Mouse (Mus musculus) intestine, embryonic 15.5 days (tissue): ENCODE measurements around the gene Rps6ka4. TPM values are rescaled to one million over a fixed set of nuclear protein-coding genes. Genes with fewer than 3 reads are reported as not detected.

ENCODE experiments used
- ATAC-seq: fragments of 200-750 bp; cut with Nextera tagmentation; 2 replicates; pipeline ENCODE4 v1.8.0; 2017; ENCODE audit warnings: moderate TSS enrichment, moderate library complexity
- H3K27ac ChIP-seq: fragments of 300-500 bp; sonication (generic); 2 replicates; pipeline ENCODE4 v1.5.1; 2015; ENCODE audit warnings: mild to moderate bottlenecking, inconsistent platforms
- H3K27me3 ChIP-seq: fragments of 300-500 bp; sonication (generic); replicated peaks from 2 replicates; pipeline ENCODE4 v1.6.1; 2015; ENCODE audit warnings: inconsistent platforms
- H3K36me3 ChIP-seq: fragments of 300-500 bp; sonication (generic); 2 replicates; pipeline ENCODE4 v1.6.1; 2015; ENCODE audit warnings: inconsistent platforms
- H3K4me1 ChIP-seq: fragments of 300-500 bp; sonication (generic); replicated peaks from 2 replicates; pipeline ENCODE4 v1.6.1; 2015; ENCODE audit warnings: inconsistent platforms
- H3K4me2 ChIP-seq: fragments of 300-500 bp; sonication (generic); replicated peaks from 2 replicates; pipeline ENCODE4 v1.6.1; 2015; ENCODE audit warnings: mild to moderate bottlenecking, inconsistent platforms
- H3K4me3 ChIP-seq: fragments of 300-500 bp; sonication (generic); replicated peaks from 2 replicates; pipeline ENCODE4 v1.5.1; 2015; ENCODE audit warnings: inconsistent platforms
- H3K9ac ChIP-seq: fragments of 300-500 bp; sonication (generic); 2 replicates; pipeline ENCODE4 v1.6.1; 2015; ENCODE audit warnings: inconsistent platforms
- H3K9me3 ChIP-seq: fragments of 300-500 bp; sonication (generic); 2 replicates; pipeline ENCODE4 v1.6.1; 2016; ENCODE audit warnings: inconsistent platforms
- WGBS: fragments of 180-500 bp; shearing (Covaris S2); methylation state at CpG from one replicate; pipeline ENCODE4 v1.1.7; 2015; 5-methylcytosine and 5-hydroxymethylcytosine counted together
- polyA plus RNA-seq: library from polyadenylated mRNA; unstranded; fragments of >200 nt; fragmentation: Nextera tagmentation; extraction: Ambion mirVana; gene quantifications from 2 replicates; pipeline ENCODE4 v1.2.1, GENCODE M21; 2015

The Rps6ka4 gene
- polyA plus RNA-seq, 1 experiment from 2014 or later = 20.8 TPM

- no peaks in the 10 kb centered on the region for H3K36me3 ChIP-seq
- no peak overlapping the region for H3K4me2 ChIP-seq
- H3K9ac ChIP-seq = no peak overlapping the region
- H3K4me1 ChIP-seq = no peaks in the 10 kb centered on the region
- no peaks in the 10 kb centered on the region for H3K27me3 ChIP-seq
- no peak for ATAC-seq
- H3K4me3 ChIP-seq = no peak overlapping the region
- H3K9me3 ChIP-seq = no peaks in the 10 kb centered on the region
- no peak overlapping the region for H3K27ac ChIP-seq
- 82% methylated on average over 13 of the region's 13 CpGs for WGBS
These were observed 19.8 kb downstream of the Rps6ka4 start for GRCm38 (mm10) chr19:6820538-6821195.

- Histone ChIP-seq H3K36me3 (no peaks in the 10 kb centered on the region), H3K27me3 (no peaks in the 10 kb centered on the region), H3K9me3 (no peaks in the 10 kb centered on the region), H3K27ac (no peak overlapping the region), H3K4me2 (no peak overlapping the region), H3K4me3 (no peak overlapping the region), H3K4me1 (no peaks in the 10 kb centered on the region), H3K9ac (no peak overlapping the region)
- WGBS = 46% methylated on average over 10 of the region's 10 CpGs
- ATAC-seq = peak; percentile 25; the same call in 1 of the 2 replicates
These were observed 21.2 kb downstream of the Rps6ka4 start for GRCm38 (mm10) chr19:6819143-6819827.

- no peak overlapping the region for H3K4me3 ChIP-seq
- no peak overlapping the region for H3K4me2 ChIP-seq
- H3K9me3 ChIP-seq = no peaks in the 10 kb centered on the region
- H3K4me1 ChIP-seq = no peaks in the 10 kb centered on the region
- no peak overlapping the region for H3K9ac ChIP-seq
- H3K27ac ChIP-seq = no peak overlapping the region
- 72% methylated on average over 3 of the region's 3 CpGs for WGBS
- no peak for ATAC-seq
- H3K36me3 ChIP-seq = no peaks in the 10 kb centered on the region
- no peaks in the 10 kb centered on the region for H3K27me3 ChIP-seq
These were observed 25.5 kb downstream of the Rps6ka4 start for GRCm38 (mm10) chr19:6814958-6815357.

- no peaks in the 10 kb centered on the region for H3K36me3 ChIP-seq
- H3K4me3 ChIP-seq = no peak overlapping the region
- no peak overlapping the region for H3K27ac ChIP-seq
- H3K27me3 ChIP-seq = no peaks in the 10 kb centered on the region
- WGBS = 37% methylated on average over 4 of the region's 4 CpGs
- H3K9me3 ChIP-seq = no peaks in the 10 kb centered on the region
- no peaks in the 10 kb centered on the region for H3K4me1 ChIP-seq
- H3K4me2 ChIP-seq = no peak overlapping the region
- no peak for ATAC-seq
- no peak overlapping the region for H3K9ac ChIP-seq
These were observed 26.1 kb downstream of the Rps6ka4 start for GRCm38 (mm10) chr19:6814366-6814765.

Other genes with a start within 250 kb of the Rps6ka4 start
- gene Ccdc88b, start 17.6 kb upstream of the Rps6ka4 start, polyA plus RNA-seq = 1.4 and 1.5 TPM in 2 replicates
- 124 TPM in 2 replicates for gene Trmt112, start 69.1 kb upstream of the Rps6ka4 start, polyA plus RNA-seq
- gene Prdx5, start 69.5 kb upstream of the Rps6ka4 start, polyA plus RNA-seq = 184 and 205 TPM in 2 replicates
- gene Esrra, start 81.2 kb upstream of the Rps6ka4 start, polyA plus RNA-seq = 32.2 and 37.6 TPM in 2 replicates
- gene Catsperz, start 84.7 kb upstream of the Rps6ka4 start, polyA plus RNA-seq = 1.1 and 1.6 TPM in 2 replicates
- 0.29 and 0.40 TPM in 2 replicates for gene Kcnk4, start 93.9 kb upstream of the Rps6ka4 start, polyA plus RNA-seq
- gene Bad, start 101.2 kb upstream of the Rps6ka4 start, polyA plus RNA-seq = 70.0 and 72.4 TPM in 2 replicates
- gene Gpr137, start 101.8 kb upstream of the Rps6ka4 start, polyA plus RNA-seq = 20.4 and 25.5 TPM in 2 replicates
- gene Ppp1r14b, start 134.3 kb upstream of the Rps6ka4 start, polyA plus RNA-seq = 177 and 188 TPM in 2 replicates
- gene Plcb3, start 135.8 kb upstream of the Rps6ka4 start, polyA plus RNA-seq = 187 and 198 TPM in 2 replicates
- gene Fkbp2, start 139.9 kb upstream of the Rps6ka4 start, polyA plus RNA-seq = 154 and 170 TPM in 2 replicates
- gene Vegfb, start 147.0 kb upstream of the Rps6ka4 start, polyA plus RNA-seq = 44.0 and 46.7 TPM in 2 replicates
- 22.7 and 27.5 TPM in 2 replicates for gene Dnajc4, start 151.9 kb upstream of the Rps6ka4 start, polyA plus RNA-seq
- gene Nudt22, start 155.5 kb upstream of the Rps6ka4 start, polyA plus RNA-seq = 20.6 and 23.5 TPM in 2 replicates
- gene Trpt1, start 155.5 kb upstream of the Rps6ka4 start, polyA plus RNA-seq = 6.9 and 9.0 TPM in 2 replicates
- 9.8 and 10.1 TPM in 2 replicates for gene Fermt3, start 178.8 kb upstream of the Rps6ka4 start, polyA plus RNA-seq
- 211 and 214 TPM in 2 replicates for gene Stip1, start 199.3 kb upstream of the Rps6ka4 start, polyA plus RNA-seq
- 11.8 and 11.9 TPM in 2 replicates for gene Macrod1, start 216.2 kb upstream of the Rps6ka4 start, polyA plus RNA-seq